24 mouse cellular contexts compared by ENCODE assay signal in the genomic region with DNA sequence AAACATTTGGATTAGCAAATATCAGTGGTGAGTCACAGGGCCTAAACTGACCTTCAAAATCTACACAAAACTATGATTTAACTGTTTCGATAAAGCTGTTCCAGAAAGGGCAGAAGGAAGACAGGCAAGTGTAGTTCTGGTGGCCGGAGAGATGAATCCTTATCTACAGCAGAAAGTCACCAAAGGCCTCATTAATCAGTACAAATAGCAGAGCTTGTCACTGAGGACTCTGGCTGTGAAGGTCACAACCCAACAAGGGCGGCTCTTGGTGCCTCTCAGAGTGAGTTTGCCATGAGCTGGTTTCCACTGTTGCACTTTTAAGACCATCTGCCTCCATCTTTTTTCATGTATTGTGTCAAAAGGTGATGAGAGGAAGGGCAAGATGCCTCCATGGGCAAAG.
"Had no signal": no experiment of that assay in that cellular context is flagged by ENCODE, and none has a peak within 500 bp of the region (broad histone marks: within the 10 kb centered on the region; RNA-seq: fewer than 3 reads in every experiment).

No protein-coding gene starts in this region.

- H3K9ac ChIP-seq: limb, embryonic 13.5 days; liver, embryonic 12.5 days; liver, embryonic 15.5 days; lung, embryonic 15.5 days; midbrain, embryonic 12.5 days; midbrain, embryonic 15.5 days; neural tube, embryonic 12.5 days; neural tube, embryonic 15.5 days had no signal

- ATAC-seq: liver, embryonic 12.5 days; midbrain, embryonic 15.5 days had no signal

- H3K4me2 ChIP-seq: limb, embryonic 13.5 days; liver, embryonic 12.5 days; liver, embryonic 15.5 days; lung, embryonic 15.5 days; midbrain, embryonic 12.5 days; midbrain, embryonic 15.5 days; neural tube, embryonic 12.5 days; neural tube, embryonic 15.5 days had no signal

- H3K36me3 ChIP-seq: limb, embryonic 10.5 days; limb, embryonic 13.5 days; liver, embryonic 12.5 days; liver, embryonic 15.5 days; lung, embryonic 15.5 days; midbrain, embryonic 12.5 days; midbrain, embryonic 15.5 days; neural tube, embryonic 12.5 days; neural tube, embryonic 15.5 days had no signal

- H3K4me3 ChIP-seq: limb, embryonic 10.5 days; limb, embryonic 13.5 days; liver, embryonic 12.5 days; liver, embryonic 15.5 days; lung, embryonic 15.5 days; midbrain, embryonic 12.5 days; midbrain, embryonic 15.5 days; neural tube, embryonic 12.5 days; neural tube, embryonic 15.5 days had no signal

- H3K27me3 ChIP-seq: limb, embryonic 13.5 days; liver, embryonic 12.5 days; liver, embryonic 15.5 days; lung, embryonic 15.5 days; midbrain, embryonic 12.5 days; midbrain, embryonic 15.5 days; neural tube, embryonic 12.5 days; neural tube, embryonic 15.5 days had no signal

- H3K9me3 ChIP-seq: limb, embryonic 10.5 days; limb, embryonic 13.5 days; liver, embryonic 12.5 days; liver, embryonic 15.5 days; lung, embryonic 15.5 days; midbrain, embryonic 12.5 days; midbrain, embryonic 15.5 days; neural tube, embryonic 12.5 days; neural tube, embryonic 15.5 days had no signal

- H3K27ac ChIP-seq: limb, embryonic 10.5 days; limb, embryonic 13.5 days; liver, embryonic 12.5 days; liver, embryonic 15.5 days; lung, embryonic 15.5 days; midbrain, embryonic 12.5 days; midbrain, embryonic 15.5 days; neural tube, embryonic 12.5 days; neural tube, embryonic 15.5 days; stomach, postnatal 0 days had no signal

- H3K4me1 ChIP-seq: liver, embryonic 12.5 days; liver, embryonic 15.5 days; lung, embryonic 15.5 days; midbrain, embryonic 12.5 days; midbrain, embryonic 15.5 days; neural tube, embryonic 12.5 days; neural tube, embryonic 15.5 days had no signal

- DNase-seq: kidney, adult 18-20 months; kidney, adult 9 months; kidney, postnatal 14 days; kidney, postnatal 4 days; liver; lung, adult 18-20 months; lung, postnatal 10 days; lung, postnatal 4 days; right cerebral cortex, adult 18-20 months; right cerebral cortex, postnatal 14 days; right cerebral cortex, postnatal 4 days; thymus, adult 2 months; thymus, postnatal 14 days; thymus, postnatal 4 days had no signal
